Mouse (Mus musculus) MEL (cell line): ENCODE results near the gene Ptprh. TPM values are rescaled to one million over a fixed set of nuclear protein-coding genes. Genes with fewer than 3 reads are reported as not detected.

Experiments used
- DNase-seq: peaks from one replicate; pipeline ENCODE4 v3.0.0; 2011; ENCODE audit warnings: low read depth, low spot score
- H3K27ac ChIP-seq: 2 replicates; pipeline ENCODE4 v1.5.1; 2012; ENCODE audit warnings: low read depth, mild to moderate bottlenecking, control low read depth, low read length, moderate library complexity; ENCODE audit not compliant: control insufficient read depth
- H3K27me3 ChIP-seq, 2 experiments: fragments of 150-350 bp in 1 of 2; sonication (generic) in 1 of 2; 2 replicates each; pipeline ENCODE4 v1.6.1; 2012; ENCODE audit warnings: low read length in 2 of 2, mild to moderate bottlenecking in 2 of 2, improper control_type of control experiment in 1 of 2, moderate library complexity in 1 of 2; ENCODE audit not compliant: insufficient read depth in 2 of 2, control insufficient read depth in 1 of 2
- H3K36me3 ChIP-seq, 2 experiments: 2 replicates each; pipeline ENCODE4 v1.6.1; 2012 to 2014; ENCODE audit warnings: low read length in 2 of 2, improper control_type of control experiment in 1 of 2, inconsistent platforms in 1 of 2, mild to moderate bottlenecking in 1 of 2; ENCODE audit not compliant: insufficient read depth in 2 of 2, control insufficient read depth in 1 of 2
- H3K4me1 ChIP-seq, 2 experiments: fragments of 150-350 bp in 1 of 2; sonication (generic) in 1 of 2; 2 replicates each; pipeline ENCODE4 v1.6.1; 2012; ENCODE audit warnings: low read length in 2 of 2, improper control_type of control experiment in 1 of 2, mild to moderate bottlenecking in 1 of 2; ENCODE audit not compliant: insufficient read depth in 2 of 2, control insufficient read depth in 1 of 2
- H3K4me3 ChIP-seq, 2 experiments: fragments of 150-350 bp in 1 of 2; sonication (generic) in 1 of 2; 2 replicates each; pipeline ENCODE4 v1.5.1; 2012; ENCODE audit warnings: low read depth in 2 of 2, low read length in 2 of 2, mild to moderate bottlenecking in 2 of 2, moderate library complexity in 2 of 2, control low read depth in 1 of 2, improper control_type of control experiment in 1 of 2; ENCODE audit not compliant: control insufficient read depth in 1 of 2, insufficient read depth in 1 of 2
- H3K79me2 ChIP-seq: 2 replicates; pipeline ENCODE4 v1.6.1; 2012; ENCODE audit warnings: mild to moderate bottlenecking, low read length, moderate library complexity; ENCODE audit not compliant: control insufficient read depth, poor library complexity, insufficient read depth
- H3K9ac ChIP-seq: 2 replicates; pipeline ENCODE4 v1.6.1; 2012; ENCODE audit warnings: low read depth, mild to moderate bottlenecking, control low read depth, low read length, moderate library complexity; ENCODE audit not compliant: control insufficient read depth, poor library complexity, severe bottlenecking
- H3K9me3 ChIP-seq: fragments of 150-350 bp; sonication (generic); replicated peaks from 2 replicates; pipeline ENCODE4 v1.6.1; 2012; ENCODE audit warnings: mild to moderate bottlenecking, low read length, improper control_type of control experiment, moderate library complexity; ENCODE audit not compliant: insufficient read depth
- BHLHE40 ChIP-seq: IDR thresholded peaks from 2 replicates; pipeline ENCODE4 v1.6.1; 2012; ENCODE audit warnings: low read depth, mild to moderate bottlenecking, inconsistent platforms, low read length, improper control_type of control experiment, borderline replicate concordance
- CHD1 ChIP-seq: IDR thresholded peaks from 2 replicates; pipeline ENCODE4 v1.6.1; 2012; ENCODE audit warnings: low read depth, mild to moderate bottlenecking, inconsistent platforms, low read length, improper control_type of control experiment
- E2F4 ChIP-seq: IDR thresholded peaks from 2 replicates; pipeline ENCODE4 v1.6.1; 2011; ENCODE audit warnings: low read depth, low read length, improper control_type of control experiment, borderline replicate concordance
- ELF1 ChIP-seq: IDR thresholded peaks from 2 replicates; pipeline ENCODE4 v1.6.1; 2014; ENCODE audit warnings: low read depth, mild to moderate bottlenecking, inconsistent platforms, low read length, improper control_type of control experiment, moderate library complexity
- EP300 ChIP-seq, 2 experiments: IDR thresholded peaks; 2 replicates each; pipeline ENCODE4 v1.6.1; 2011; ENCODE audit warnings: improper control_type of control experiment in 2 of 2, low read length in 2 of 2, low read depth in 1 of 2, mild to moderate bottlenecking in 1 of 2
- GABPA ChIP-seq: IDR thresholded peaks from 2 replicates; pipeline ENCODE4 v1.6.1; 2012; ENCODE audit warnings: low read depth, mild to moderate bottlenecking, inconsistent platforms, low read length, improper control_type of control experiment, moderate library complexity
- GATA1 ChIP-seq: IDR thresholded peaks from 2 replicates; pipeline ENCODE4 v1.6.1; 2011; ENCODE audit warnings: low read depth, low read length, improper control_type of control experiment
- KAT2A ChIP-seq: conservative IDR thresholded peaks from 2 replicates; pipeline ENCODE4 v1.6.1; 2012; ENCODE audit warnings: low read depth, low read length, improper control_type of control experiment, inconsistent platforms
- MAX ChIP-seq: IDR thresholded peaks from 2 replicates; pipeline ENCODE4 v1.6.1; 2011; ENCODE audit warnings: low read length, improper control_type of control experiment
- MAZ ChIP-seq: IDR thresholded peaks from 2 replicates; pipeline ENCODE4 v1.6.1; 2012; ENCODE audit warnings: low read depth, mild to moderate bottlenecking, inconsistent platforms, low read length, improper control_type of control experiment
- MYB ChIP-seq: IDR thresholded peaks from 2 replicates; pipeline ENCODE4 v1.6.1; 2011; ENCODE audit warnings: mild to moderate bottlenecking, low read depth, low read length, improper control_type of control experiment
- NRF1 ChIP-seq: IDR thresholded peaks from 2 replicates; pipeline ENCODE4 v1.6.1; 2014; ENCODE audit warnings: low read depth, mild to moderate bottlenecking, inconsistent platforms, low read length, improper control_type of control experiment, moderate library complexity; ENCODE audit not compliant: poor library complexity, insufficient read depth, severe bottlenecking
- POLR2AphosphoS5 ChIP-seq: IDR thresholded peaks from 2 replicates; pipeline ENCODE4 v1.6.1; 2012; ENCODE audit warnings: low read depth, borderline replicate concordance, mild to moderate bottlenecking, inconsistent platforms, low read length, moderate library complexity, mixed read lengths
- RAD21 ChIP-seq: IDR thresholded peaks from 2 replicates; pipeline ENCODE4 v1.6.1; 2011; ENCODE audit warnings: mild to moderate bottlenecking, low read depth, low read length, improper control_type of control experiment
- RCOR1 ChIP-seq: IDR thresholded peaks from 2 replicates; pipeline ENCODE4 v1.6.1; 2012; ENCODE audit warnings: low read depth, mild to moderate bottlenecking, inconsistent platforms, low read length, improper control_type of control experiment
- SIN3A ChIP-seq: IDR thresholded peaks from 2 replicates; pipeline ENCODE4 v1.6.1; 2012; ENCODE audit warnings: low read length, improper control_type of control experiment, inconsistent platforms
- SMC3 ChIP-seq: IDR thresholded peaks from 2 replicates; pipeline ENCODE4 v1.6.1; 2011; ENCODE audit warnings: low read depth, low read length, improper control_type of control experiment
- TAL1 ChIP-seq: IDR thresholded peaks from 2 replicates; pipeline ENCODE4 v1.6.1; 2012; ENCODE audit warnings: mild to moderate bottlenecking, inconsistent platforms, low read length, moderate library complexity, mixed read lengths
- TBP ChIP-seq: IDR thresholded peaks from 2 replicates; pipeline ENCODE4 v1.8.0; 2011; ENCODE audit warnings: low read depth, low read length, improper control_type of control experiment
- USF1 ChIP-seq: IDR thresholded peaks from 2 replicates; pipeline ENCODE4 v1.6.1; 2014; ENCODE audit warnings: low read depth, mild to moderate bottlenecking, inconsistent platforms, low read length, improper control_type of control experiment, moderate library complexity
- ZC3H11A ChIP-seq: IDR thresholded peaks from 2 replicates; pipeline ENCODE4 v1.6.1; 2012; ENCODE audit warnings: low read depth, mild to moderate bottlenecking, inconsistent platforms, low read length, improper control_type of control experiment
- ZMIZ1 ChIP-seq: IDR thresholded peaks from 2 replicates; pipeline ENCODE4 v1.6.1; 2012; ENCODE audit warnings: low read depth, mild to moderate bottlenecking, inconsistent platforms, low read length, improper control_type of control experiment, moderate library complexity
- polyA plus RNA-seq, 2 experiments: library from polyadenylated mRNA; stranded (reverse) in 1 of 2; unstranded in 1 of 2; fragments of >175 nt in 1 of 2; fragments of >200 nt in 1 of 2; gene quantifications; 2 replicates each; pipeline versions ENCODE4 v1.2.1 to v1.2.4; 2012; ENCODE audit warnings: low replicate concordance in 2 of 2, low read depth in 1 of 2; ENCODE audit not compliant: insufficient read length in 2 of 2, insufficient read depth in 1 of 2, missing spikeins in 1 of 2
- total RNA-seq: library from RNA; depleted of rRNA; stranded (reverse); fragments of 300-350 nt; gene quantifications from 2 replicates; pipeline ENCODE4 v1.2.3, GENCODE M21; 2012

Ptprh gene
- total and polyA plus RNA-seq, 3 experiments: not detected

DNA sequence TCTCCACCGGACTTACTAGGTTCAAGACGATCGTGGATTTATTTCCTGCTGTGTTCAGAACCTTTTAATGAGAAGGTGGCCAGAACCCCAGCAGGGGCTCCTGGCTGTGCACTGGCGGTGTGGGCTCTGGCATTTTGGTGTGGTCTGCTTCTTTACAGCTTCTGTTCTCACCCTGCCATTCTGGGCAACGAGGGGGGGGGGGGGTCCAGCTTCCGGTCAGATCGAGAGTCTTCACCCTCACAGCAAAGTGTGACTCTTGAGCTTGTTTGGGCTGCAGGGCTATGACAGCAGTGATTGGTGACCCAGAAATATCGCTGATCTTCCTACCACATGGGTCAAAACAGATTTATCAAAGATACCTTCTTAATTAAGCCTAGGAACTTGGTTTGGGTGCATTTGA lies 8.5 kb upstream of the Ptprh start:
- Histone ChIP-seq H3K4me1 (peaks cover 0 to 11% of the 10 kb centered on the region in 2 experiments; a peak in 2 of 4 replicates), H3K4me3 (no peak overlapping the region), H3K27ac (no peak overlapping the region), H3K79me2 (no peaks in the 10 kb centered on the region), H3K27me3 (no peaks in the 10 kb centered on the region; a peak in 1 of 4 replicates), H3K36me3 (0 out of 4 replicates have a peak, but pooled peaks cover 0 to 2% of the 10 kb centered on the region in 2 experiments), H3K9ac (no peak overlapping the region), H3K9me3 (no peaks in the 10 kb centered on the region)
- TF ChIP-seq GABPA: no peak
- TF ChIP-seq POLR2AphosphoS5: no peak
- TF ChIP-seq CHD1: no peak
- no peak for TF ChIP-seq KAT2A
- TF ChIP-seq USF1: no peak
- no peak for DNase-seq

DNA sequence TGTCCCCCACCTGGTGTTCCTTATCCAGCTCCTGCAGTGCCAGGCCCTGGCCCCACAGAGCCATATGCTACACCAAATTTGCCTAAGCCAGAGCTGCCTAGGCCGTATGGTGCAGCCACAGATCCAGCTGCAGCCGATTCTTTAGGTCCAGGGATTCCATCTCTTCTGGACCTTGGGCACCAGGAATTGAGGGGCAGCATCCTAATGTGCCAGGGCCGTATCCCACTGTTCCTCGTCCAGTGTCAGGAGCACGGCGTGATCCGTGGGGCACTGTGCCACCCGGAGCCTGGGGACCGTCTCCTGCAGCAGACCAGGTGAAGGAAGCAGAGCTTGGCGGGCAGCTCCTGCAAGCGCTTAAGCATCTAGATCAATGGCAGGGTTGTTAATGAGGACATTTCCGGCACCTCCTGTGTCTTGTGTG lies 8.1 kb upstream of the Ptprh start:
- Histone ChIP-seq H3K9me3 (no peaks in the 10 kb centered on the region), H3K4me1 (peaks cover 0 to 11% of the 10 kb centered on the region in 2 experiments; a peak in 2 of 4 replicates), H3K4me3 (no peak overlapping the region), H3K27me3 (no peaks in the 10 kb centered on the region; a peak in 1 of 4 replicates), H3K36me3 (0 out of 4 replicates have a peak, but pooled peaks cover 0 to 2% of the 10 kb centered on the region in 2 experiments), H3K79me2 (no peaks in the 10 kb centered on the region), H3K27ac (no peak overlapping the region), H3K9ac (no peak overlapping the region)
- TF ChIP-seq GATA1 (no peak), MAX (no peak), ZC3H11A (no peak), CHD1 (no peak), TBP (no peak), MYB (no peak), TAL1 (no peak), MAZ (no peak), ZMIZ1 (no peak), EP300 (IDR thresholded peaks at IDR 0.05; ENCODE audit: low read depth in 1 of 2, low read length in 2 of 2) (no peak), SIN3A (no peak), SMC3 (no peak), NRF1 (no peak), E2F4 (no peak), RAD21 (no peak), BHLHE40 (no peak), RCOR1 (no peak), ELF1 (no peak)
- no peak for DNase-seq
